Mouse (Mus musculus) midbrain, embryonic 13.5 days (tissue): ENCODE measurements at regions not wholly inside any gene's neighbourhood (a gene's known extent, or its start where the extent isn't known, plus 50 kb on each side); places are given as distances from the start of the nearest gene placed in this dataset.

Experiments used
- ATAC-seq: fragments of 200-750 bp; cut with Nextera tagmentation; 2 replicates; pipeline ENCODE4 v1.8.0; 2017; ENCODE audit warnings: mild to moderate bottlenecking, moderate TSS enrichment, moderate library complexity
- H3K27ac ChIP-seq: fragments of 300-500 bp; sonication (generic); 2 replicates; pipeline ENCODE4 v1.5.1; 2015; ENCODE audit warnings: inconsistent platforms, mild to moderate bottlenecking, moderate library complexity
- H3K27me3 ChIP-seq: fragments of 300-500 bp; sonication (generic); 2 replicates; pipeline ENCODE4 v1.6.1; 2015; ENCODE audit warnings: mild to moderate bottlenecking, inconsistent platforms
- H3K36me3 ChIP-seq: fragments of 300-500 bp; sonication (generic); 2 replicates; pipeline ENCODE4 v1.6.1; 2015; ENCODE audit warnings: mild to moderate bottlenecking, inconsistent platforms
- H3K4me1 ChIP-seq: fragments of 300-500 bp; sonication (generic); replicated peaks from 2 replicates; pipeline ENCODE4 v1.6.1; 2015; ENCODE audit warnings: inconsistent platforms
- H3K4me2 ChIP-seq: fragments of 300-500 bp; sonication (generic); replicated peaks from 2 replicates; pipeline ENCODE4 v1.6.1; 2015; ENCODE audit warnings: moderate library complexity, mild to moderate bottlenecking, inconsistent platforms
- H3K4me3 ChIP-seq: fragments of 300-500 bp; sonication (generic); replicated peaks from 2 replicates; pipeline ENCODE4 v1.5.1; 2015; ENCODE audit warnings: mild to moderate bottlenecking, inconsistent platforms
- H3K9ac ChIP-seq: fragments of 300-500 bp; sonication (generic); replicated peaks from 2 replicates; pipeline ENCODE4 v1.6.1; 2015; ENCODE audit warnings: mild to moderate bottlenecking, inconsistent platforms
- H3K9me3 ChIP-seq: fragments of 300-500 bp; sonication (generic); 2 replicates; pipeline ENCODE4 v1.6.1; 2016; ENCODE audit warnings: mild to moderate bottlenecking, inconsistent platforms
- WGBS: fragments of 180-500 bp; shearing (Covaris S2); methylation state at CpG from one replicate; pipeline ENCODE4 v1.1.7; 2015; 5-methylcytosine and 5-hydroxymethylcytosine counted together

DNA sequence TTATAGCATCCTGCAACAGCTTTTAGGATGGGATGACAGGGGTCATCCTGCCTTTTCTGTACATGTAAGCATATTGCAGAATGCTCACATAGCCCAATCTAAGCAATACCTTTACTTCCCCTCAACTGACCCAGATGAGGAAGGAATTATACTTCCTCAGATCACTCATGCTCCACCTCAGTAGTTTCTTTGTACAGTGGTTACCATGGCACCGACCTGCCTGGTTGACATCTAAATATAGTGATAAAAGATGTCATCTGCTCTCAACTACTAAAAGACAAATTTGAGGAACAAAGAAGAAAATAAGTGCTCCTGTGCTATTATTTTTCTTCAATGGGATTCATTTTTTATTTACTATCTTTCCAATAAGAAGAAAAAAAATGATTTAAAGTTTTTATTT is 994.6 kb upstream of the Gm37988 start:
- H3K9ac ChIP-seq, result no peak overlapping the region
- H3K9me3 ChIP-seq, result no peaks in the 10 kb centered on the region
- H3K4me3 ChIP-seq, result no peak overlapping the region
- 82% methylated on average over 1 of the region's 1 CpGs for WGBS
- H3K36me3 ChIP-seq, result no peaks in the 10 kb centered on the region
- H3K4me1 ChIP-seq, result no peaks in the 10 kb centered on the region
- H3K27ac ChIP-seq, result no peak overlapping the region
- no peak for ATAC-seq
- no peak overlapping the region for H3K4me2 ChIP-seq
- H3K27me3 ChIP-seq, result no peaks in the 10 kb centered on the region

DNA sequence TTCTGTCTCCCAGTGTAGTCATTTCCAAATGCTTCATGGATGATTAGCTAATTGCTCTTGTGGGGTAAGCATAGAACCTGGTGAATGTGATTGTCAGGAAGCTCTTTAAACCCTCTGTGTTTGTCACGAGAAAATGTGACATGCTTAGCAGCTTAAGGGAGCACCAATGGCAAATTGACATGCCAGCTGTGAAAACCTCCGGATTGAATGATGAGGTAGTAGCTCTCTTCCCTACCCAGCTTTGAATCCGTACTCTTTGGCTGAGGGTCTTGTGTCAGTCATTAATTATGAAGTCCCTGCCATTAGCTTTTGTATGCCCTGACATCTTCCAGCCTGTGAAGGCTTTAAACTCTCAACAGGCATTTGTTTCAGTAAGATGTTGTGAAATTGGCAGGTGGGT is 965.7 kb upstream of the Gm37988 start:
- Histone ChIP-seq H3K27ac (no peak overlapping the region), H3K9ac (no peak overlapping the region), H3K4me2 (no peak overlapping the region), H3K9me3 (no peaks in the 10 kb centered on the region), H3K36me3 (no peaks in the 10 kb centered on the region), H3K4me3 (no peak overlapping the region), H3K4me1 (no peaks in the 10 kb centered on the region; the same call in 1 of the 2 replicates), H3K27me3 (no peaks in the 10 kb centered on the region)
- WGBS, result 31% methylated on average over 3 of the region's 3 CpGs
- peak; percentile 27; the same call in 1 of the 2 replicates for ATAC-seq
